Comparison of ENCODE assay signal across 11 mouse cellular contexts in genomic region chr11:77790286-77790685, GRCm38 (mm10). TPM values are rescaled to one million over a fixed set of nuclear protein-coding genes. Genes with fewer than 3 reads are reported as not detected.
DNase-seq lines count a peak whose midpoint lies in the region; ATAC-seq and TF ChIP-seq lines count a peak whose summit lies in the region.
"Had no signal": no experiment of that assay in that cellular context is flagged by ENCODE, and none has a peak within 500 bp of the region (broad histone marks: within the 10 kb centered on the region; RNA-seq: fewer than 3 reads in every experiment).

No protein-coding gene starts in this region.

- WGBS in cerebellum, adult 2 months = 40% methylated on average over 9 of the region's 9 CpGs
- 12% methylated on average over 9 of the region's 9 CpGs for WGBS in heart, postnatal 0 days
- WGBS in liver, postnatal 0 days (ENCODE audit: insufficient replicate concordance) = 18% methylated on average over 9 of the region's 9 CpGs

- TF ChIP-seq POLR2A in cerebellum, adult 2 months (IDR thresholded peaks at IDR 0.05; ENCODE audit: borderline replicate concordance, insufficient read depth, low read length) = no peak
- no peak for TF ChIP-seq POLR2A in ES-Bruce4 (IDR thresholded peaks at IDR 0.05; ENCODE audit: insufficient read depth, low read length)

- H3K27ac ChIP-seq in cerebellum, adult 2 months (ENCODE audit: insufficient read depth, low read length) = peak overlapping the region; percentile 28; the same call in 1 of the 2 replicates
- H3K27ac ChIP-seq in ES-Bruce4 (ENCODE audit: insufficient read depth, low read length) = peak overlapping the region; percentile 46
- H3K27ac ChIP-seq in heart, postnatal 0 days (ENCODE audit: low read depth) = peak overlapping the region; percentile 81
- peak overlapping the region; percentile 41 for H3K27ac ChIP-seq in liver, postnatal 0 days (ENCODE audit: low read depth)

- no peak for ATAC-seq in heart, postnatal 0 days (ENCODE audit: insufficient read depth, low read depth)
- no peak for ATAC-seq in liver, postnatal 0 days

- H3K36me3 ChIP-seq in ES-Bruce4 (ENCODE audit: control insufficient read depth, insufficient read depth, low read length, poor library complexity, severe bottlenecking) = no peaks in the 10 kb centered on the region
- no peaks in the 10 kb centered on the region for H3K36me3 ChIP-seq in heart, postnatal 0 days (replicated peaks; ENCODE audit: control insufficient read depth, insufficient read depth, low read length)
- H3K36me3 ChIP-seq in liver, postnatal 0 days (replicated peaks; ENCODE audit: insufficient read depth, low read length) = no peaks in the 10 kb centered on the region

- H3K4me2 ChIP-seq in heart, postnatal 0 days (ENCODE audit: low read depth, low read length) = peak overlapping the region; percentile 5
- H3K4me2 ChIP-seq in liver, postnatal 0 days (ENCODE audit: low read depth, low read length) = peak overlapping the region; percentile 40; the same call in 1 of the 2 replicates

- no peaks in the 10 kb centered on the region for H3K9me3 ChIP-seq in ES-Bruce4 (replicated peaks; ENCODE audit: control insufficient read depth, insufficient read depth, low read length, poor library complexity, severe bottlenecking)
- H3K9me3 ChIP-seq in heart, postnatal 0 days (replicated peaks; ENCODE audit: control insufficient read depth, low read length) = no peaks in the 10 kb centered on the region
- no peaks in the 10 kb centered on the region for H3K9me3 ChIP-seq in liver, postnatal 0 days (ENCODE audit: low read length)

- no peaks in the 10 kb centered on the region for H3K27me3 ChIP-seq in cerebellum, adult 2 months (ENCODE audit: control insufficient read depth, insufficient read depth, low read length)
- H3K27me3 ChIP-seq in ES-Bruce4 (ENCODE audit: control insufficient read depth, insufficient read depth, low read length, poor library complexity, severe bottlenecking) = no peaks in the 10 kb centered on the region
- no peaks in the 10 kb centered on the region for H3K27me3 ChIP-seq in heart, postnatal 0 days (ENCODE audit: control insufficient read depth, insufficient read depth, low read length)
- H3K27me3 ChIP-seq in liver, postnatal 0 days (ENCODE audit: insufficient read depth, low read length) = no peaks in the 10 kb centered on the region

- no peak for TF ChIP-seq CTCF in cerebellum, adult 2 months (IDR thresholded peaks at IDR 0.05; ENCODE audit: borderline replicate concordance, insufficient read depth, low read depth, low read length)
- no peak for TF ChIP-seq CTCF in ES-Bruce4 (IDR thresholded peaks at IDR 0.05; ENCODE audit: low read depth, low read length)
- TF ChIP-seq CTCF in heart, postnatal 0 days (IDR thresholded peaks at IDR 0.05; ENCODE audit: low read depth) = no peak
- TF ChIP-seq CTCF in liver, postnatal 0 days (IDR thresholded peaks at IDR 0.05; ENCODE audit: low read depth) = no peak

- no peak overlapping the region for H3K4me3 ChIP-seq in cerebellum, adult 2 months (replicated peaks; ENCODE audit: insufficient read depth, low read depth, low read length)
- no peak overlapping the region for H3K4me3 ChIP-seq in ES-Bruce4 (ENCODE audit: low read depth, low read length)
- H3K4me3 ChIP-seq in heart, postnatal 0 days (ENCODE audit: low read depth, low read length) = no peak overlapping the region
- H3K4me3 ChIP-seq in liver, postnatal 0 days (ENCODE audit: low read depth, low read length) = no peak overlapping the region

- H3K4me1 ChIP-seq in cerebellum, adult 2 months (ENCODE audit: control insufficient read depth, insufficient read depth, low read length) = peaks cover 33% of the 10 kb centered on the region
- H3K4me1 ChIP-seq in ES-Bruce4 (ENCODE audit: control insufficient read depth, insufficient read depth, low read length) = peaks cover 12% of the 10 kb centered on the region
- H3K4me1 ChIP-seq in heart, postnatal 0 days (ENCODE audit: control insufficient read depth, insufficient read depth) = peaks cover 48% of the 10 kb centered on the region
- peaks cover 68% of the 10 kb centered on the region for H3K4me1 ChIP-seq in liver, postnatal 0 days (ENCODE audit: insufficient read depth)

- no peak for DNase-seq in cerebellum, adult 2 months
- no peak for DNase-seq in cerebellum, adult 11-12 months
- DNase-seq in heart, postnatal 0 days (ENCODE audit: low spot score) = no peak
- DNase-seq in liver, postnatal 0 days = no peak
- no peak for DNase-seq in urinary bladder, postnatal 25 days (ENCODE audit: low spot score)
- DNase-seq in ovary, postnatal 10 days (ENCODE audit: low spot score) = no peak
- no peak for DNase-seq in right cerebral cortex, adult 2 months (ENCODE audit: low spot score in 2 of 2)
- DNase-seq: kidney, adult 8-10 months had no signal

- TF ChIP-seq EP300 in ES-Bruce4 (IDR thresholded peaks at IDR 0.05; ENCODE audit: insufficient read depth, low read depth, low read length) = no peak
- TF ChIP-seq EP300 in heart, postnatal 0 days (IDR thresholded peaks at IDR 0.05; ENCODE audit: low read depth) = no peak
- no peak for TF ChIP-seq EP300 in liver, postnatal 0 days (IDR thresholded peaks at IDR 0.05; ENCODE audit: low read depth)

- no peak overlapping the region for H3K9ac ChIP-seq in ES-Bruce4 (ENCODE audit: low read depth, poor library complexity, severe bottlenecking)
- H3K9ac ChIP-seq in heart, postnatal 0 days (replicated peaks; ENCODE audit: low read depth, low read length) = 0 out of 2 replicates have a peak overlapping the region, but pooled peaks have one; percentile 21
- peak overlapping the region; percentile 36 for H3K9ac ChIP-seq in liver, postnatal 0 days (replicated peaks)

RNA-seq across cellular contexts. Expression of gene Gm10277, which starts 2.7 kb away (rescaled TPM):
- not detected in 2 replicates for polyA plus RNA-seq in cerebellum, adult 2 months (2012; rRNA removed)
- not detected in 2 replicates for polyA plus RNA-seq in ES-Bruce4 (2011; ENCODE audit: insufficient read depth, insufficient read length, low read depth, missing spikeins)
- total RNA-seq in heart, postnatal 0 days (2014; rRNA removed; ENCODE audit: low replicate concordance) = not detected in 2 replicates
- polyA plus RNA-seq in heart, postnatal 0 days (2015; fragmentation: Nextera tagmentation; extraction: Ambion mirVana) = 0.41 and 0.52 TPM in 2 replicates
- 0.12 and 0.31 TPM in 2 replicates for polyA plus RNA-seq in liver, postnatal 0 days (2015; fragmentation: Nextera tagmentation; extraction: Ambion mirVana)
- total RNA-seq: adrenal gland, postnatal 36 days had no signal
- polyA plus RNA-seq: testis, adult 2 months had no signal

RNA-seq across cellular contexts. Expression of gene Myo18a, which starts 27.2 kb away (rescaled TPM):
- polyA plus RNA-seq in cerebellum, adult 2 months (2012; rRNA removed) = 56.5 and 62.1 TPM in 2 replicates
- 59.6 and 62.7 TPM in 2 replicates for polyA plus RNA-seq in ES-Bruce4 (2011; ENCODE audit: insufficient read depth, insufficient read length, low read depth, missing spikeins)
- 181 and 218 TPM in 2 replicates for total RNA-seq in heart, postnatal 0 days (2014; rRNA removed; ENCODE audit: low replicate concordance)
- polyA plus RNA-seq in heart, postnatal 0 days (2015; fragmentation: Nextera tagmentation; extraction: Ambion mirVana) = 80.0 and 82.5 TPM in 2 replicates
- polyA plus RNA-seq in liver, postnatal 0 days (2015; fragmentation: Nextera tagmentation; extraction: Ambion mirVana) = 10.4 and 10.5 TPM in 2 replicates

Comparison
In these comparisons a context has a peak if more than half of its experiments do, and no peak if none do; other contexts are left out.
1. H3K27ac ChIP-seq: peak in every context shown above with its lines; median percentile 81 in heart, postnatal 0 days; 46 in ES-Bruce4; 41 in liver, postnatal 0 days; 28 in cerebellum, adult 2 months.